Mouse (Mus musculus) gastrocnemius, adult 2 months (tissue): ENCODE measurements at regions not wholly inside any gene's neighbourhood (a gene's known extent, or its start where the extent isn't known, plus 50 kb on each side); places are given as distances from the start of the nearest gene placed in this dataset.
"Not testable (repeated sequence)": the region's sequence is repeated elsewhere in the genome, so short reads cannot be mapped to it uniquely, and the experiment has no call there.

Source experiments
- DNase-seq: peaks from one replicate; pipeline ENCODE4 v3.0.0; 2022
- H3K27ac ChIP-seq: fragments of 200-600 bp; 2 replicates; pipeline ENCODE4 v1.8.1; 2022; ENCODE audit warnings: mild to moderate bottlenecking
- H3K4me3 ChIP-seq: fragments of 200-600 bp; 2 replicates; pipeline ENCODE4 v1.8.1; 2022; ENCODE audit warnings: mild to moderate bottlenecking, moderate library complexity
- CTCF ChIP-seq: fragments of 200-600 bp; IDR thresholded peaks from 2 replicates; pipeline ENCODE4 v1.8.1; 2022; ENCODE audit warnings: antibody characterized with exemption, mild to moderate bottlenecking, moderate library complexity
- intact Hi-C: fragments of 180-260 bp; cut with DNase I; formaldehyde crosslinking; loops from one replicate; pipeline ENCODE4 v1.15.1; 2025

GRCm38 (mm10) chr13:35515291-35515690, 144.3 kb upstream of the Cdyl start:
- intact Hi-C loops, result no loop called here
- Histone ChIP-seq H3K27ac (no peak overlapping the region), H3K4me3 (no peak overlapping the region)
- TF ChIP-seq CTCF, result no peak
- DNase-seq, result no peak

GRCm38 (mm10) chr13:35517692-35518091, 141.9 kb upstream of the Cdyl start:
- no peak for DNase-seq
- Histone ChIP-seq H3K4me3 (no peak overlapping the region), H3K27ac (no peak overlapping the region)
- TF ChIP-seq CTCF, result no peak
- intact Hi-C loops, result no loop called here

GRCm38 (mm10) chr13:35522272-35522671, 137.4 kb upstream of the Cdyl start:
- DNase-seq, result no peak
- Histone ChIP-seq H3K4me3 (no peak overlapping the region), H3K27ac (no peak overlapping the region)
- TF ChIP-seq CTCF, result no peak
- intact Hi-C loops, result no loop called here

- DNase-seq, result no peak
- Histone ChIP-seq H3K4me3 (no peak overlapping the region), H3K27ac (no peak overlapping the region)
- intact Hi-C loops, result no loop called here
- no peak for TF ChIP-seq CTCF
Observed at GRCm38 (mm10) chr13:35529577-35529976, 130.1 kb upstream of the Cdyl start.

GRCm38 (mm10) chr13:35537106-35537505, 122.5 kb upstream of the Cdyl start:
- H3K4me3 ChIP-seq, result no peak overlapping the region
- DNase-seq, result peak; percentile 27
- no peak for TF ChIP-seq CTCF
- intact Hi-C loops, result no loop called here
- H3K27ac ChIP-seq, result no peak overlapping the region

- no peak overlapping the region for H3K4me3 ChIP-seq
- H3K27ac ChIP-seq, result no peak overlapping the region; the same call in 1 of the 2 replicates
- DNase-seq, result peak; percentile 50
- intact Hi-C loops, result no loop called here
- TF ChIP-seq CTCF, result no peak
Observed at GRCm38 (mm10) chr13:35537936-35538335, 121.7 kb upstream of the Cdyl start.

- intact Hi-C loops, result no loop called here
- no peak for TF ChIP-seq CTCF
- DNase-seq, result no peak
- Histone ChIP-seq H3K27ac (no peak overlapping the region), H3K4me3 (no peak overlapping the region)
Observed at GRCm38 (mm10) chr13:35540433-35540832, 119.2 kb upstream of the Cdyl start.

GRCm38 (mm10) chr13:35541053-35541452, 118.6 kb upstream of the Cdyl start:
- DNase-seq, result no peak
- TF ChIP-seq CTCF, result no peak
- Histone ChIP-seq H3K27ac (no peak overlapping the region), H3K4me3 (no peak overlapping the region)
- intact Hi-C loops, result no loop called here

GRCm38 (mm10) chr13:35564006-35564405, 95.6 kb upstream of the Cdyl start:
- Histone ChIP-seq H3K27ac (no peak overlapping the region), H3K4me3 (no peak overlapping the region)
- TF ChIP-seq CTCF, result no peak
- intact Hi-C loops, result no loop called here
- DNase-seq, result no peak

GRCm38 (mm10) chr13:35581616-35582015, 78.0 kb upstream of the Cdyl start:
- Histone ChIP-seq H3K27ac (no peak overlapping the region), H3K4me3 (no peak overlapping the region)
- no peak for DNase-seq
- TF ChIP-seq CTCF, result no peak
- intact Hi-C loops, result no loop called here

GRCm38 (mm10) chr13:35598003-35598402, 61.6 kb upstream of the Cdyl start:
- TF ChIP-seq CTCF, result no peak
- Histone ChIP-seq H3K4me3 (no peak overlapping the region), H3K27ac (no peak overlapping the region)
- no peak for DNase-seq
- intact Hi-C loops, result no loop called here

GRCm38 (mm10) chr13:35601560-35602135, 58.0 kb upstream of the Cdyl start:
- H3K4me3 ChIP-seq, result no peak overlapping the region
- intact Hi-C loops, result no loop called here
- no peak for DNase-seq
- TF ChIP-seq CTCF, result no peak
- H3K27ac ChIP-seq, result no peak overlapping the region

- intact Hi-C loops, result no loop called here
- H3K27ac ChIP-seq, result no peak overlapping the region
- no peak overlapping the region for H3K4me3 ChIP-seq
- no peak for DNase-seq
- no peak for TF ChIP-seq CTCF
Observed at GRCm38 (mm10) chr13:35603080-35603479, 56.6 kb upstream of the Cdyl start.

- intact Hi-C loops, result no loop called here
- peak; percentile 50 for DNase-seq
- TF ChIP-seq CTCF, result no peak
- H3K4me3 ChIP-seq, result no peak overlapping the region
- H3K27ac ChIP-seq, result no peak overlapping the region
Observed at GRCm38 (mm10) chr13:35604061-35604460, 55.6 kb upstream of the Cdyl start.

GRCm38 (mm10) chr13:35604765-35605164, 54.9 kb upstream of the Cdyl start:
- TF ChIP-seq CTCF, result no peak
- DNase-seq, result no peak
- H3K27ac ChIP-seq, result no peak overlapping the region
- H3K4me3 ChIP-seq, result no peak overlapping the region
- intact Hi-C loops, result no loop called here

- DNase-seq, intact Hi-C loops, H3K4me3 ChIP-seq, H3K27ac ChIP-seq: not testable (repeated sequence)
Observed at GRCm38 (mm10) chr13:35606857-35607561, 52.6 kb upstream of the Cdyl start.
